Mouse (Mus musculus) neural tube, embryonic 12.5 days (tissue): ENCODE data around the gene Asb18. TPM values are rescaled to one million over a fixed set of nuclear protein-coding genes. Genes with fewer than 3 reads are reported as not detected.

Source experiments
- ATAC-seq: fragments of 200-750 bp; cut with Nextera tagmentation; 2 replicates; pipeline ENCODE4 v1.8.0; 2017; ENCODE audit warnings: low read depth, mild to moderate bottlenecking, moderate TSS enrichment, moderate library complexity; ENCODE audit not compliant: low FRiP score
- H3K27ac ChIP-seq: fragments of 300-500 bp; sonication (generic); 2 replicates; pipeline ENCODE4 v1.5.1; 2016
- H3K27me3 ChIP-seq: fragments of 300-500 bp; sonication (generic); replicated peaks from 2 replicates; pipeline ENCODE4 v1.6.1; 2016; ENCODE audit warnings: mild to moderate bottlenecking
- H3K36me3 ChIP-seq: fragments of 300-500 bp; sonication (generic); 2 replicates; pipeline ENCODE4 v1.6.1; 2016; ENCODE audit warnings: mild to moderate bottlenecking
- H3K4me1 ChIP-seq: fragments of 300-500 bp; sonication (generic); 2 replicates; pipeline ENCODE4 v1.6.1; 2016
- H3K4me2 ChIP-seq: fragments of 300-500 bp; sonication (generic); replicated peaks from 2 replicates; pipeline ENCODE4 v1.6.1; 2016; ENCODE audit warnings: mild to moderate bottlenecking
- H3K4me3 ChIP-seq: fragments of 300-500 bp; sonication (generic); 2 replicates; pipeline ENCODE4 v1.5.1; 2016
- H3K9ac ChIP-seq: fragments of 300-500 bp; sonication (generic); 2 replicates; pipeline ENCODE4 v1.6.1; 2016; ENCODE audit warnings: mild to moderate bottlenecking
- H3K9me3 ChIP-seq: fragments of 300-500 bp; sonication (generic); 2 replicates; pipeline ENCODE4 v1.6.1; 2016; ENCODE audit warnings: mild to moderate bottlenecking
- WGBS: fragments of 180-500 bp; shearing (Covaris S2); methylation state at CpG from one replicate; pipeline ENCODE4 v1.1.7; 2016; 5-methylcytosine and 5-hydroxymethylcytosine counted together
- polyA plus RNA-seq: library from polyadenylated mRNA; unstranded; fragments of >200 nt; fragmentation: Nextera tagmentation; extraction: Ambion mirVana; gene quantifications from 2 replicates; pipeline ENCODE4 v1.2.1, GENCODE M21; 2016

The Asb18 gene
- polyA plus RNA-seq, 1 experiment from 2014 or later = 0.94 TPM

DNA sequence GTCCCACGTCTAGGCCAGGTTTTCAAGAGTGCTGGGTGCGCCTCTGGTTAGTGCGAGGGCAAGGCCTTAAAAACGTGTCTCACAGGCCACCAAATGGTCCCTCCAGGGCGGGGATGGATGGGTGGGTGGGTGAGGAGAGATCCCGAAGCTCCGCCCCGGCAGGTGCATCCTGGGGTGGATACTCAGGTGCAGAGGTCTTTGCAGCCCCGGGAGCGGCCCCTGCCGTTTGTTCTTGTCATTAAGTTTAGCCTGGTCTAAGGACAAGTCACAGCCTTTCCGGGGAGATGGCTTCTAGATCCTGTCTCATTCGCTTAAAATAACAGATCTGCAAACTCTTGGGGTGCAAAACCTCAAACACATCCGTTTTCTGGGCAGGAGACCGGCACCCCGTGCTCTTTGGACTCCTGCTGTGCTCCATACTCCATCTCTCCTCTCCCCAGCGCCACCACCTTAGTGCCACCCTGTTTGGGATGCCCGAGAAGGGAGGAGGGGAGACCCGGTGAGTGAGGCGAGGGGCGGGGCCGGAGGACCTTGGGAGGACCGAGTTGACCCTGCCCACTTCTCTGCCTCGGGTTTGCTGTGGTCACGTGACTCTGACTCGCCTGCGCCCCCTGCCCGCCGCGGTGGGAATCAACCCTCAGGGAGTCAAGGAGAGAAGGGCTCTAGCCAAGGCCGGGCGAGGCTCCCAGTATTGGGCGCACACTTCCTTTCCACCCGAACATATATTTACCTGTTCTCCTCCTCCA lies 74.3 kb downstream of the Asb18 start:
- H3K9ac ChIP-seq = no peak overlapping the region
- peak overlapping the region; percentile 41 for H3K4me2 ChIP-seq
- 5% methylated on average over 34 of the region's 34 CpGs for WGBS
- no peak overlapping the region for H3K27ac ChIP-seq
- H3K4me3 ChIP-seq = 0 out of 2 replicates have a peak overlapping the region, but pooled peaks have one; percentile 7
- H3K36me3 ChIP-seq = no peaks in the 10 kb centered on the region
- peaks cover 65% of the 10 kb centered on the region for H3K27me3 ChIP-seq
- no peak; the same call in 1 of the 2 replicates for ATAC-seq
- H3K9me3 ChIP-seq = no peaks in the 10 kb centered on the region
- H3K4me1 ChIP-seq = peaks cover 36% of the 10 kb centered on the region

DNA sequence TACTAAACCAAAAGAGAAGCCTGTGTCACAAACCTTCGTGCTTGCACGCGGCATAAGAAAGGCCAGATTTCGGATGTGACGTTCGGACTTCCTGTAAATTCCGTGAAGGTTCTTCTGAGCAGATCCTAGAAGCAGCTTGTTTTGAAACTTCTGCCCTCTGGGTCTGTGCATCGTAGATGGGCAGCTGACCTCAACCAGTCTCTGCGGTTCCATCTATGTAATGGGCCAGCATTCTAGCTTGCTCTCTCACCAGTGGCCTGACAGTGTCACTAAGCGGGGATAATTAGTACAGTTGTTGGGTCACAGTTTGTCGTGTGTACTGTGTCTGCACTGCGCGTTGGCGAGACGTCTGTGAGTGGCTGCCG lies 74.9 kb downstream of the Asb18 start:
- Histone ChIP-seq H3K4me3 (no peak overlapping the region), H3K27ac (no peak overlapping the region), H3K9me3 (no peaks in the 10 kb centered on the region), H3K4me2 (no peak overlapping the region), H3K27me3 (peaks cover 66% of the 10 kb centered on the region), H3K36me3 (no peaks in the 10 kb centered on the region), H3K4me1 (peaks cover 36% of the 10 kb centered on the region), H3K9ac (no peak overlapping the region)
- 41% methylated on average over 16 of the region's 16 CpGs for whole genome bisulfite sequencing
- ATAC-seq = no peak

DNA sequence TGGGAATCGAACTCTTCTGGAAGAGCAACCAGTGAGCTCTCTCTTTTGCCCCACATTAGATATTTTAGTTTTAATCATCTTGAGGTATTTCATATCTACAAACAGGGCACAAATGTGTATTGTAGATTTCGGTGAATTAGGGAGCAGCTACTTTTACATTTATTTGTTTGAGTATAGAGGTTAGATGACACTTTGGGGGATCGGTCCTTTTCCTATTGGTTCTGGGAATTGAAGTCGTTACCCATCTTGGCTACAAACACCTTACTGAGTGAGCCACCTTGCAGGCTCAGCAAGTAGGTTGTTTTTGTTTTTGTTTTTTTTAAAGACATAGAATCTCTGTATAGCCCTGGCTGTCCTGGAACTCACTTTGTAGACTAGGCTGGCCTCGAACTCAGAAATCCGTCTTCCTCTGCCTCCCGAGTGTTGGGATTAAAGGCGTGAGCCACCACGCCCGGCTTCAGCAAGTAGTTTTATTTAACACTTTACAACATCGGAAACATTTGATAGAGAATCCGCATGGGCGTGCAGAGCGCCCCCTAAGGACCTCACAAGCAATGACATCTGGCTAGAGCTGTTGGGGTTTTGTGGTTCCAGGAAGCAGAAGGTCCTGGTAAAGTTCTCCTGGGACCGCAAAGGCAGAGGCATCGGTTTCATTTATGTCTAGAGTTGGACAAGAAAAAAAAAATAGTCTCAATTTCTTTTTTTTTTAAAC lies 75.4 kb downstream of the Asb18 start:
- 41% methylated on average over 16 of the region's 16 CpGs for WGBS
- no peak for ATAC-seq
- H3K27ac ChIP-seq = no peak overlapping the region
- H3K4me1 ChIP-seq = peaks cover 40% of the 10 kb centered on the region
- peaks cover 65% of the 10 kb centered on the region for H3K27me3 ChIP-seq
- no peak overlapping the region for H3K4me3 ChIP-seq
- no peak overlapping the region for H3K4me2 ChIP-seq
- H3K9me3 ChIP-seq = no peaks in the 10 kb centered on the region
- H3K36me3 ChIP-seq = no peaks in the 10 kb centered on the region
- no peak overlapping the region for H3K9ac ChIP-seq

DNA sequence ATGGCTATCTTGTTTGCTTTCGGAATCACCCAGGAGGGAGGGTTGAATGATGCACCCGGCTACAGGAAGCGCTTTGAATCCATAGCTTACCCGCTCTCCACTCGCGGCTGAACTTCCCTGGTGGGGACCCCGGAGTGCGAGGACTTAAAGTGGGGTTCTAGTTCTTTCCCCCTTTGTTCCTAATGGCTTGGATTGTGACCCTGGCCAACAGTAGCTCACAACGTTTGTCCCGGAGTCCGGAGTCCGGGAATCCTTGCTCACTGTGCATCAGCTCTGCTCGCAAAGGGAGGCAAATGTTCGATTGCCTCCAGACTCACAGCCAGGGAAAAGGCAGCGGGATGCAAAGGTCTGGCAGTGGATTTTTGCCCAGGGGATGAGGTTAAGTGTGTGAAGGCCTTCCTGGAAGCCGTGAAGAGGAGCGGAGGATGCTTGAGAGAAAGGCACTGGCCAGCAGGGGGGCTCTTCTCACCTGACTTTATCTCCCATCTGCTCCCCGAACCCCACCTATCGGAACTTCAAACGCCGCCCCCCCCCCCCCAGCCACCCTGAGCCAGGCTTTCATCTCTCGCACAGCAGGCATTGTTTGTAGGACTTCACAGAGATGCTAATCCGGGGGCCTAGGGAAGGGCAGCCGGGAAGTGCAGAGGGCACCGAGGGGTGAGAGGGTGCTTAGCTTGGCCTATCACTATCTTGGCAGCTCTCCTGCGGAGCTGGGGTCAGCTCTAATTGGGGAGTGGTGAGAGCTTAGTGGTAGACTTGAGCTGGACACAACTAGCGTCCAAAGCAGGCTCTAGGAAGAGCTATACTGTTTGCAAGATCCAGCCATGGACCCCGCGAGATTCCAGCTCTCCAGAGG lies 78.7 kb downstream of the Asb18 start:
- ATAC-seq = no peak
- Histone ChIP-seq H3K9ac (no peak overlapping the region), H3K27me3 (peaks cover 68% of the 10 kb centered on the region), H3K4me3 (no peak overlapping the region), H3K4me2 (peak overlapping the region; percentile 51), H3K27ac (no peak overlapping the region), H3K36me3 (no peaks in the 10 kb centered on the region), H3K9me3 (no peaks in the 10 kb centered on the region), H3K4me1 (peaks cover 42% of the 10 kb centered on the region)
- 1% methylated on average over 29 of the region's 29 CpGs for WGBS

DNA sequence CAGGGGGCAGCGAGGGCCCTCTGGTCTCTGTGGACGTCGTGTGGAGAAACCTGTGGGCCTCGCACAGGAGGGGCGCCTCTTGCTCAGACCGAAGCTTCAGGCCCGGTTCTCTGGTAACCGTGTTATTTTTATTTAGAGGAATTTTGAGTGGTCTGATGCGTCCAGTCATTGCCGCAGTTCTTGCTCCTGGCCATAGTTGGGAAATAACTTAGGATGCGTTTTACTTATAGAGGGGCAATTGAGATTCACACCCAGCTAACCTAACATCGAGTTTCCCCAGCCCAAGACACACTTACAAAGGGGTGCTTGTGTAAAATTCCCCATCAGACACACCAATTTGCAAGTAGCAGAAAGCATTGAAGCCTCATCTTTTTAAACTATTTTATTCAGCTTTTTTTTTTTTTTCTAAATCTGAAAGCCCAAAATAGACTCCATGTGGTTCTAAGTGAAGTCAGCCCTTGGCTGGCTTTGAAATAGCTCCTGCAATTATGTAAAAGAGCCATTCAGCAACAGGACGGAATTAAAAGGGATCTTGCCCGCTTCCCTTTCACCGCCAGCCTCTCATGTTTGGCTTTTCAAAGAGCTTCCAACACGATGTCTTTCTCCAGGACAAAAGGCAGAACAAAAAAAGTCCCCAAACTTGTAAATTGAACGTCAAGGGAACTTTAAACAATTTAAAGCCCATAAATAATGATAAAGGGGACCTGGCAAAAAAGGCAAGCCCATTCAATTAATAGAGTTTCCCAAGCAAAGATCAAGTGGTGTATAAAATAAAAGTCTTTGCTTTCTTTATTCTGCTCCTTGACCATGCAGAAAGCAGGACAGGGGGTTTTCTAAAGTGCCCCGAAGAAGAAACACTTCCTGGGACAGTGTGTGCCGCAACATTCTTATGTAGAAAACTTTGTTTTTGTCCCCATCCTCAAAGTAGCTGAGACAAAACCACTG lies 79.9 kb downstream of the Asb18 start:
- WGBS = 2% methylated on average over 19 of the region's 19 CpGs
- H3K4me1 ChIP-seq = peaks cover 37% of the 10 kb centered on the region
- no peak overlapping the region for H3K27ac ChIP-seq

DNA sequence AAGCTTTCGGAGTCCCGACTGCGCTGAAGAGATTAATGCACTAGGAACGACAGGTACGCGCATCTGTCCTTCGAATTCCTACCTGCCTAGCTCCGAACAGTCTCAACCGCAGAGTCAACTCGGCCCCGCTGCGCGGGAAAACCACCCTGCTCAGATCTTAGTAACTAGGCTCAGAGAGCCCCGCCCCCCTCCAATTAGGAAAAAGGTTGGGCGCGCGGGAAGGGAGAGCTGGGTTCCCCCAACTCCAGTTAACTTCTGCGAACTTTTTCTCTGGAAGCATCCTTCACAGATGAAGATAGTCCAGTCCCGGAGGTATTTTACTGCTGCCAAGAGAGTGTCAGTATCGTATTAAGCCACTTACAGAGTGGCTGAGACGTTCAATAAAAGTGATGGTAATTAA lies 80.7 kb downstream of the Asb18 start:
- Histone ChIP-seq H3K27me3 (peaks cover 60% of the 10 kb centered on the region), H3K9me3 (no peaks in the 10 kb centered on the region), H3K4me3 (peak overlapping the region; percentile 15; the same call in 1 of the 2 replicates), H3K9ac (peak overlapping the region; percentile 13; the same call in 1 of the 2 replicates), H3K36me3 (no peaks in the 10 kb centered on the region), H3K4me2 (peak overlapping the region; percentile 85), H3K27ac (no peak overlapping the region), H3K4me1 (peaks cover 44% of the 10 kb centered on the region)
- no peak for ATAC-seq
- under 1% methylated on average over 21 of the region's 21 CpGs for WGBS

More for the DNA sequence above, 79.9 kb downstream of the Asb18 start:
- H3K36me3 ChIP-seq = no peaks in the 10 kb centered on the region
- H3K4me3 ChIP-seq = peak overlapping the region; percentile 15; the same call in 1 of the 2 replicates
- no peaks in the 10 kb centered on the region for H3K9me3 ChIP-seq
- H3K9ac ChIP-seq = no peak overlapping the region
- no peak for ATAC-seq
- H3K27me3 ChIP-seq = peaks cover 65% of the 10 kb centered on the region
- H3K4me2 ChIP-seq = peak overlapping the region; percentile 85

DNA sequence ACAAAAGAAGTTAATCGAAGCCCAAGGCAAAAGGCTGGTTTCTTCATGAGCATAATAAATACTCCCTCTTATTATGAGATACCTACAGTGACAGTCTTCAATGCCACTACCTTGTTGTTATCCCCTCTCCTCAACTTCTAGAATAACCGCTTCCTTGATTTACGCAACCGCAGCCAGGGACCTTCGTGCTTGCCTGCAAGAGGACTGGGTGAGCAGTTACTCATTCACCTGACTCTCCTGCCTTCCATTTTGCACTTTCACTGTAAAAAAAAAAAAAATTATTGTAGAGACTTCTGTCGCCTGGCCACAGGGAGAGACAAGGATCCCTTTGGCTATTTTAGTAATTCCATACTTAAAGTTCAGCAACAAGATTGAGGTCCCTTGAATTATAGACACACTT lies 81.4 kb downstream of the Asb18 start:
- Histone ChIP-seq H3K4me3 (peak overlapping the region; percentile 87), H3K27ac (peak overlapping the region; percentile 6; the same call in 1 of the 2 replicates), H3K27me3 (peaks cover 61% of the 10 kb centered on the region), H3K4me1 (peaks cover 51% of the 10 kb centered on the region), H3K9me3 (no peaks in the 10 kb centered on the region), H3K36me3 (no peaks in the 10 kb centered on the region), H3K4me2 (peak overlapping the region; percentile 85), H3K9ac (peak overlapping the region; percentile 61; the same call in 1 of the 2 replicates)
- ATAC-seq = no peak
- 4% methylated on average over 6 of the region's 6 CpGs for WGBS

DNA sequence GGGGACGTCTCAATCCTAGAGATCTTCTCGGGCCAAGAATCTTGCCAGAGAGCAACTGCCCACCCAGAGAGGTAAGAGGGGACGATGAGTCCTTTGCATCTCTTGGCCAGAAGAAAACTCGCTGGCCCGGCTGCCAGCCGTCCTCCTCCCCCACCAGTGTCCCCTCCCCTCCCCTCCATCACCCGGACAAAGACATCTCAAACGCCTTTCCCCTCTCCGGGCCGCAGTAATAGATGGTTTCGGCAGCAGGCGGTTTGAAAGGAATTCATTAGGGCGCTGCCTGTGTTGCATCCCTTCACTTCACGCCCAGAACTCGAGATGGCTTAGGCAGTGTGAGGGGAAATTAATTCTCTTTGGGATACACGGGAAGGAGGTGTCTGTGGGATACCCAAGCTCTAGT lies 81.8 kb downstream of the Asb18 start:
- Histone ChIP-seq H3K36me3 (no peaks in the 10 kb centered on the region), H3K4me3 (peak overlapping the region; percentile 87), H3K27me3 (peaks cover 56% of the 10 kb centered on the region), H3K4me2 (peak overlapping the region; percentile 85), H3K4me1 (peaks cover 52% of the 10 kb centered on the region), H3K27ac (peak overlapping the region; percentile 6; the same call in 1 of the 2 replicates), H3K9me3 (no peaks in the 10 kb centered on the region), H3K9ac (peak overlapping the region; percentile 61; the same call in 1 of the 2 replicates)
- ATAC-seq = no peak
- WGBS = 0% methylated on average over 16 of the region's 16 CpGs

DNA sequence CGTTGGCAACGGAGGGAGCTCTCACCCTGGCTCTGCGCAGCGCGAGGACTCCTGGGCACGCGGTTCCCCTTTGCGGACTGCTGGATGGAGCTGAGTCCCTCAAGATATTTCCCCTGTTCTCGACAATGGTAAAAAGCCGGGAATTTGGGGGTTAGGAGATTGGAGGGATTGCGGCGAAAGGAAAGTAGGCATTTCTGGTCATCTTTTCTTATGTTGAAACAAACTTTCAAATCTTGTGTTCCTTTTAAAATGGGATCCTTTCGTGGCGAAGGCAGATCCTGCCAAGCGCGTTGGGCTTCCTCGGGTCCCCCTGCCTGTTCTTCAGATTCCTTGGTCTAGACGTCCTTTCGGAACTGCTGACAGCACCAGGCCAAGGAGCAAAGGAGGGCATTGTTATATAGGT lies 82.4 kb downstream of the Asb18 start:
- no peaks in the 10 kb centered on the region for H3K36me3 ChIP-seq
- peaks cover 56% of the 10 kb centered on the region for H3K4me1 ChIP-seq
- no peak for ATAC-seq
- H3K27me3 ChIP-seq = peaks cover 51% of the 10 kb centered on the region
- H3K9ac ChIP-seq = peak overlapping the region; percentile 61
- peak overlapping the region; percentile 87 for H3K4me3 ChIP-seq
- H3K9me3 ChIP-seq = no peaks in the 10 kb centered on the region
- WGBS = under 1% methylated on average over 19 of the region's 19 CpGs
- no peak overlapping the region for H3K27ac ChIP-seq
- peak overlapping the region; percentile 85 for H3K4me2 ChIP-seq

DNA sequence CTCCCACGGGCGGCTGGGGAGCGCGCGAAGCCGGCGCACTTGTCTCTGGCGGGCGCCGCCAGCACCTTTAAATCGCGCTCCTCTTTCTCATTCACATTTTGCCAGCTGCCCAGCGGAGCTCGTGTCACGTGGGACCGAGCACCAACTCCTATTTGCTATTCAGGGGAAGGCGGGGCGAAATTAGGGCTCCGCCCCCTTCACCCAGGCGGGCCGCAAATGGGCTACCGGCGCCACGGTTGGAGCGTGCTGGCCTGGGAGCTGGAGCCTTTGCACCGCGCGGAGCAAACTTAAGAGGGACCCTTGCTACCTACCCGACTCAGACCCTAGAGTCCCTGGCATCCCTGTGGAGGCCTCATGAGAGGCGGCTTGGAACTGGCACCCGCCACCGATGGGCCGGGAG lies 83.3 kb downstream of the Asb18 start, which contains the start of gene Gbx2:
Gene Gbx2 (minus strand): TSS at position 60 of the 400 bp plus-strand sequence.
- ATAC-seq = peak; percentile 78
- H3K9ac ChIP-seq = peak within 1 kb of the TSS; percentile 90
- peak within 1 kb of the TSS; percentile 87 for H3K4me3 ChIP-seq
- no peaks in the 10 kb centered on the region for H3K36me3 ChIP-seq
- H3K27me3 ChIP-seq = peaks cover 50% of the 10 kb centered on the region
- peaks cover 61% of the 10 kb centered on the region for H3K4me1 ChIP-seq
- H3K27ac ChIP-seq = peak within 1 kb of the TSS; percentile 75
- under 1% methylated on average over 33 of the region's 33 CpGs for WGBS
- H3K9me3 ChIP-seq = no peaks in the 10 kb centered on the region
- peak within 1 kb of the TSS; percentile 85 for H3K4me2 ChIP-seq

DNA sequence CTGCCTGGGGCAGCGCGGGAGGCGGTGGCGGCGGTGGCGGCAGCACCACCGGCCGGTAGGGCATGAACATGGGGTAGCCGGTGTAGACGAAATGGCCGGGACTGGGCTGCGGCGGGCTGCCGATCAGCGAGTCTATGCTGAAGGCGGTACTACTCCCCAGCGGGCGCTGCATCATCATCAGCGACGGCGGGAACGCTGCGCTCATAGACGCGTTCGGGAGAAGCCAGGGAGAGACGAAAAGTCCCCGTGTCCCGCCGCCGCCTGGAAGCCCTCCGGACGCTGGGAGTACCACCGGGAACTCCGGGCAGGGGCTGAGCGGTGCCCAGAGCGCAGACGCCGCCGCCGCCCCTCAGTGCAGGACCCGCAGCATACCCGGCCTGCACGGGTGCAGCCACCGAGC lies 83.9 kb downstream of the Asb18 start:
- Histone ChIP-seq H3K9ac (peak overlapping the region; percentile 90), H3K9me3 (no peaks in the 10 kb centered on the region), H3K4me1 (peaks cover 59% of the 10 kb centered on the region), H3K27me3 (peaks cover 45% of the 10 kb centered on the region; the same call in 1 of the 2 replicates), H3K27ac (peak overlapping the region; percentile 75), H3K36me3 (no peaks in the 10 kb centered on the region), H3K4me3 (peak overlapping the region; percentile 87), H3K4me2 (peak overlapping the region; percentile 85)
- ATAC-seq = no peak
- under 1% methylated on average over 44 of the region's 45 CpGs for WGBS
